Mouse (Mus musculus) cerebellum, adult 11-12 months (tissue): ENCODE measurements around the gene Kcna6.

Source experiments
- DNase-seq: peaks from one replicate; pipeline ENCODE4 v3.0.0; 2022

The Kcna6 gene

GRCm38 (mm10) chr6:126732645-126733044 is 7.8 kb downstream of the Kcna6 start:
- no peak for DNase-seq

GRCm38 (mm10) chr6:126728803-126729202 is 11.7 kb downstream of the Kcna6 start:
- DNase-seq: no peak

- no peak for DNase-seq
These were observed 21.9 kb downstream of the Kcna6 start for GRCm38 (mm10) chr6:126718423-126719087.

GRCm38 (mm10) chr6:126712531-126712930 is 27.9 kb downstream of the Kcna6 start:
- DNase-seq: no peak

GRCm38 (mm10) chr6:126705936-126706335 is 34.5 kb downstream of the Kcna6 start:
- DNase-seq: peak; percentile 9

- DNase-seq: peak; percentile 40
These were observed 36.0 kb downstream of the Kcna6 start for GRCm38 (mm10) chr6:126704430-126704829.

GRCm38 (mm10) chr6:126702116-126702515 is 38.4 kb downstream of the Kcna6 start:
- peak; percentile 90 for DNase-seq

- DNase-seq: peak; percentile 27
These were observed 39.3 kb downstream of the Kcna6 start for GRCm38 (mm10) chr6:126701196-126701595.

GRCm38 (mm10) chr6:126699995-126700394 is 40.5 kb downstream of the Kcna6 start:
- no peak for DNase-seq

GRCm38 (mm10) chr6:126687120-126687519 is 53.4 kb downstream of the Kcna6 start:
- DNase-seq: no peak

- no peak for DNase-seq
These were observed 55.3 kb downstream of the Kcna6 start for GRCm38 (mm10) chr6:126685135-126685534.

- DNase-seq: no peak
These were observed 61.5 kb downstream of the Kcna6 start for GRCm38 (mm10) chr6:126678961-126679360.

- peak; percentile 81 for DNase-seq
These were observed 73.5 kb downstream of the Kcna6 start for GRCm38 (mm10) chr6:126667001-126667400.

GRCm38 (mm10) chr6:126666091-126666490 is 74.4 kb downstream of the Kcna6 start:
- no peak for DNase-seq

GRCm38 (mm10) chr6:126664569-126664968 is 75.9 kb downstream of the Kcna6 start:
- DNase-seq: no peak
